Mouse (Mus musculus): ENCODE data around the gene Eif3i.

DNA sequence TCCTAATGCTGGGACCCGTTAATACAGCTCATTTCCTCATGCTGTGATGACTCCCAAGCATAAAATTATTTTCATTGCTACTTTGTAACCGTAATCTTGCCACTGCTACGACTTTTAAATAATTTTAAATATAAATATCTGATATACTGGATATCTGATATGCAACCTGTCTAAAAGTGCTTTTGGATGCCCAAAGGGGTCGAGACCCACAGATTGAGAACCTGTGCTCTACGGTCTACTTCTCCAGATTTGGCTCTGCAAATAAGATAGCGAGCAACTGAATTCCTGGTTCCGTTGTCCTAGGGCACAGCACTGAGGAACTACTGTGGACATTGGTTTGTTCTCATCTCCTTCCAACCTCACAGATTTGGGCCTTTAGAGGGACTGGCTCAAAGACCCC, 22.8 kb downstream of the Eif3i start:
- TF ChIP-seq CTCF (IDR thresholded peaks at IDR 0.05) (no peak), POLR2A (IDR thresholded peaks at IDR 0.05; ENCODE audit: insufficient read depth, low read depth, low read length) (no peak), EP300 (IDR thresholded peaks at IDR 0.05; ENCODE audit: insufficient read depth, low read depth, low read length) (no peak)
